Mouse (Mus musculus) hindbrain, embryonic 11.5 days (tissue): ENCODE results near the gene Tmem167. TPM values are rescaled to one million over a fixed set of nuclear protein-coding genes. Genes with fewer than 3 reads are reported as not detected.

Experiments used
- polyA plus RNA-seq: library from polyadenylated mRNA; unstranded; fragments of >200 nt; fragmentation: Nextera tagmentation; extraction: Ambion mirVana; gene quantifications from 2 replicates; pipeline ENCODE4 v1.2.1, GENCODE M21; 2014

Gene Tmem167
- polyA plus RNA-seq, 1 experiment from 2014 or later, result 68.1 TPM

Other genes starting within 250 kb of the Tmem167 start
- gene Xrcc4, start 485 bp downstream of the Tmem167 start, polyA plus RNA-seq, result 13.3 and 13.9 TPM in 2 replicates